Mouse (Mus musculus) brain, adult 2 months (tissue): ENCODE results near the gene Yrdc.

ENCODE experiments used
- DNase-seq: peaks from one replicate; pipeline ENCODE4 v3.0.0; 2011; ENCODE audit warnings: low read depth, low spot score

The Yrdc gene

DNA sequence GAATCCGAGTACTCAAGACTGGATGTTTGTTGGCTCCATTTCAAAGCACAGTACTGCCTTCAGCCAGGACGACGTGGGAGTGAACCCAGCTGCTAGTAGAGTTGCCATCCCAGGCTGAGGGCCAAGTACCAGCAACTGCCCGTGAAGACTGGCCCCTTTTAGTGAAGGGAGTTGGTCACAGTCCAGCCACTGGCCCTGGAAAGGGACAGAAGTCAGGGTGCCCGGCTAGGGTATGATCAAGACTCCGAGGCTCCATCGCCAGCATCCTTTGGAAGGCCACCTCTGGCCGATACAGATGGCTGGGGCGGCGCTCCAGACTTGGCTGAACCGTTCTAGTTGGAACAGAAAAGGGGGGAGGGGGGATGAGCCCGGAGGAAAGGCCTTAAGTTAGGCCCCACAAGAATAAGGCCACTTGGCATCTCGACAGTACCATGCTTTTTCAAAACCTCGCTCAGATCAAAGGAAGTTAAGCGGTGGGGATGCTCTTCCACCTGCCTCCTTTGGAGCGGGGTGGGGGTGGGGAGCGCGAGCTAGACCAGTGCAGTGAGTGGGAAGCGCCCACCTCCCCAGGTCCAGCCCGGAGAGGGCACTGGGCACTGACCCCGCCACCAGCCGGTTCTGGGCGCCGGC lies 733 bp upstream of the Yrdc start:
- DNase-seq, result peak; percentile 90

DNA sequence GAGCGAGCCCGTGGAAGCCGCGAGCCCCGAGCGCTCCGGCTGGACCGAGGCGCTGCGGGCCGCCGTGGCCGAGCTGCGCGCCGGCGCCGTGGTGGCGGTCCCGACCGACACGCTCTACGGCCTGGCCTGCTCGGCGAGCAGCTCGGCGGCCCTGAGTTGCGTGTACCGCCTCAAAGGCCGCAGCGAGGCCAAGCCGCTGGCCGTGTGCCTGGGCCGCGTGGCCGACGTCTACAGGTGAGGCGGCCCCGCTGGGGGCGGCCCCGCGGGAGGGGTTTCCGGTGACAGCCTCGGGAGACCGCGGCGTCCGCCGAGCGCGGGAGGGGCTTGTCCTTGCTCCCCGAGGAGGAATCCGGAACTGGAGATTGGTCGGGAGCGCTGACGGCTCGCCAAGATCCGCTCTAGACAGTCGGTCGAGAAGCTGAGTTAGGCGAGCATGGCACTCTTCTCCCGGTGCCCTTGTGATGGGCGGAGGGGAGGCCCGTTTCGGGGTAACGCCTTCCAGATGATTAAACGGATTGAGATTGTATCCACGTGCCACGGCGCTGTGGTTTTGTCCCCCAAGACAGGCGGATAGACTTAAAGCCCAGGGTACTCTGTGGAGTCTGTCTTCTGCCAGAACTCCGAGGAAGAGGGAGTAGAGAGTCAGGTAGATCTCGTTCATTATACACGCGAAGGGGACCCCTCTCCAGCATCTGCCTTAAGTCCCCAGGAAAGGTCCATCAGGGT lies 617 bp downstream of the Yrdc start, which contains the start of gene 1110065P20Rik:
Gene 1110065P20Rik, minus strand, starts transcription at position 264 of the 726 bp plus-strand sequence.
- peak; percentile 86 for DNase-seq

DNA sequence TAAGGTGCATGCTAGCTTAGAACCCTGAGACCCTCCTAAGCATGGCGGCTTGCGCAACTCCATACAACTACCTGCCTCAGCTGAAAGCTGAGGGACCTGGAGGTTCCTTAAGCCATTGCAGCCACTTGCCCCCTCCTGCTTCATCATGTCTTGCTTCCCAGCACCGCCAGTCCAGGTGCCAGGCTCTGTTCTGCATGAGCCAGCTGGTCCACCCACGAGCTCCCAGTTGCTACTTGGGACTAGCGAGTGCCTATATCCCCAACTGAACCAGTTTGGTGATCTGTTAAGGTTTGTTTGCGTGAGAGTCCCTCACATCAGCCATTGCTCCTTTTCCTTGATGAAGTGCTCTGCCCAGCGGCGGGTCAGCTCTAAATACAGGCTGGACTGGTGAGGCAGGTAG lies 5.8 kb downstream of the Yrdc start:
- peak; percentile 67 for DNase-seq

DNA sequence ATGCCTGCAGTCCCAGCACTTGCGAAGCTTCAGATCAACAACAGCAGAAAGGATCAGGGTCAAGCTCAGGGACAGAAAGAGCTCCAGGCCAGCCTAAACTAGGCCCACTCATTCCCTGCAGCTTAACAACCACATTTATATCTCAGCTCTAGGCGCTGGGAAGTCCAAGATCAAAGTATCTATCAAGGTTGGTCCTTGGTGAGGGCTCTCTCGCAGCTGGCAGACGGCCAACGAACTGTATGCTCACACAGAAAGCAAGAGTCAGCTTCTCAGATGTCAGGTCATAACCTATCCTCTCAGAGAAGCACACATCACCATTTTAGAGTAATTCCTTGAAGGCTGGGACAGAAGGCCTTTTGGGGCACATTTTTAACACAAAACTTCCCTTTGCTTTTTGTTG lies 7.9 kb downstream of the Yrdc start:
- DNase-seq, result no peak

DNA sequence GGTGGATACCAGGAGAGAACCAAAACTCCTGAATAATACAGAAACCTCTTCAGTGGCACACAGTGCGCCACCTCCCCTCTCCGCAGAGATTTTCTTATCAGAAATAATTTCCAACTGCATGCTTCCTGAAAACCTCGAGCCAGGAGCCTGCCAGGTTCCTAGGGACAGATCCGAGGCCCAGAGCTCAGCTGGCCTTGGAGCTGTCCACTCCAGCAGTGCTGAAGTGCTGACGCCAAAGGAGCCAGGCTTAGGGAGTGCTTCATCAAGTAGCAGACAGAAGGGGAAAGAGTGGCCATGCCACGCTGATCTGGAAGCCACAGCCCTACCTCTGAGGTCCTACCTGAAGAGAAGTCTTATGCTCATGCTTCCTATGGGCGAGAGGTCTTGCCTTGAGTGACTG lies 10.0 kb downstream of the Yrdc start:
- peak; percentile 41 for DNase-seq

DNA sequence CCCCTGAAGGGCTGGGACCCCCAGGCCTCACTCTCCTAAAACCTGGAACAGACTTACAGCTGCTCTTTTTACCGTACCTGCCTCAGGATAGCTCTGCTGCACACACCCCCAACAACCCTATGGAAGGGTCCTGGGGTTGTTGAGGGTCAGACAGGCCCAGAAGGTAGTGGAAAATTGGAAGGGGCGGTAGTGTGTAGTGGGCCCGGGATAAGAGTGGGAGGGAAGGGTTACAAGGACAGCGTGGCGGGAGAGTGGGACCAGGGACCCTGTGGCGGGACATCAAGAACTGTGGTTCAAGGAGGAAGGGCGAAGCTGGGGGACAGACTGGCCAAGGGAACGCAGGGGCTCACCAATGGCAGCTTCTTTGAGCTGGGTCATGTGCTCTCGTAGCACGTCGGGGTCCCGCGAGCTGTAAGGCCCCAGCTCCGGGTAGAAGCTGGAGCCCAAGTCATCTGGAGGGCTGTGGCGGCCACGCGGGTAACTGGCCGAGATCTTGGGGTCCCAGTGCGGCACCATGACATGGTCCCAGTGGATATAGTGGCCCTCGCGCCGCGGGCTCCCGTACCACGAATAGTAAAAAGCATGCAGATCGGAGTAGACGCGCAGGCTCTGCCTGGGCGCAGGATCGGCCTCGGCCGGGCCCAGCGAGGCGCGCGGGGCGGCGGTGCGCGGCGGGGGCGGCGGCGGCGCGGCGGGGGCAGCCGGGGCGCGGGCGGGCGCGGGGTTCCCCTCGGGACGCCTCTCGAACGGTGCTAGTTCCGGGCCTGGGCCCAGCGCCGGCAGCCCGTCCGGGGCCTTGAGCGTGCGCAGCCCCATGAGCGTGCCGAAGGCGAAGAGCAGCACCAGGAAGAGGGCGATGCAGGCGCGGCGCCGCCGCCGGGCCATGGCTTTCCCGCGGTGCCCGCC lies 11.1 kb downstream of the Yrdc start, which contains the start of gene Maneal:
Gene Maneal, minus strand, starts transcription at position 889 of the 906 bp plus-strand sequence.
- DNase-seq, result peak; percentile 42

DNA sequence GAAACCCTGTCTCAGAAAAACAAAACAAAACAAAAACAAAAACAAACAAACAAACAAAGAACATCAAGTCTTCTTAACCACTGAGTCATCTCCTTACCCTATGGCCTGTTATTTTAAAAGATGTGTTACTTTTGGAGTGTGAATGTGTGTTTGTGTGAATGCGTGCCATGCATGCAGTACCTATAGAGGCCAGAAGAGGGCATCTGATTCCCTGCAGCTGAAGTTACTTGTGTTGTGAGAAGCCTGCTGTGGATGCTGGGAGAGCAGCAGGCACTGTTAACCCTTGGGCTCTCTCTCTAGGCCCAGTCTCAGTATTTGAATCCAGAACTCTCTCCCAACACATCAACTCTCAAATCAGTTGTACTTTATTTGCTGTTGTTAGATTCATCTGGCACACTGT lies 22.2 kb downstream of the Yrdc start:
- no peak for DNase-seq

DNA sequence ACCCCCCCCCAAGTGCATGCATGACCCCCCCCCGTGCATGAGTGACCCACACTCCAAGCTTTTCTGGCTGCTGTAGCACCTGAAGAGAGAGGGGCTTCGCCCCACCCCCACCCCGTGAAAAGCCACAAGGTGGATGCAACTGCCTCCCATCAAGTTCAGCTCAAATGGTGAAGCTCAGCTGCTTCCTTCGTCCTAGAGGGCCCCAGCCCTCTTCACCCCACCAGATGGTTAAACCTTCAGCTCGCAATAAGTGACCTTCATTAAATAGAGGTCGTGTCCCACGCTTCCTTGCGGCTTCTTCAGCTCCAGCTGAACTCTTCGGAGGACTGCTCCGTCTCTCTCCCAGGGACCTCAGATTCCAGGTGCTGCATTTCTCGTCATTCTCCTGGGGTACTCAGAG lies 30.1 kb downstream of the Yrdc start, which contains the start of gene Epha10:
Gene Epha10, plus strand, starts transcription at position 301 of the 400 bp plus-strand sequence.
- DNase-seq, result no peak

DNA sequence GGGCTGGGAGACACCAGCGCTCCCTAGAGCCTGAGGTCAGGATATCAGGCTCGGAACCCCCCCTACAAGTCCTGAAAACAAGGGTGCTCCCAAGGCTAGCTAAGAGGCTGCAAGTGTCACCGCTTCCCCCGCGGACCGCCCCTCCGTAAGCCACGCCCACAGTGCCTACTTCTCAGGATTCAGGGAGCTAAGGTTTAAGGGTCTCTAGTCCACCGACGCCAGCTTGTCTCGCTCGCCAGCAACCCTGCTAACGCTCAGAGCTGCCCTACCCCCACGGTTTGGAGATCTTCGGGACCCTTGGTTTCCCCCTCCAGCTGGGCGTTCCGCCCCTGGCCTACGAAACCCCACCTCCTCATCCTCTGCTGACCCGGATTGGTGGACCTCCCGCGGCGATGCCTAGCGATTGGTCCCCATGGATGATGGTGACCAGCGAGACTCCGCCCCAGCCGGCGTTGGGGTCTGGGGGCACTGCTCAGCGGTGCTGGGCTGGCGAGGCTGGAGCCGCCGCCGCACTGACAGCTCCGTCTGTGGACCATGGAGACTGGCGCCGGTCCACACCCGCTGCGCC lies 30.9 kb downstream of the Yrdc start:
- DNase-seq, result peak; percentile 91

DNA sequence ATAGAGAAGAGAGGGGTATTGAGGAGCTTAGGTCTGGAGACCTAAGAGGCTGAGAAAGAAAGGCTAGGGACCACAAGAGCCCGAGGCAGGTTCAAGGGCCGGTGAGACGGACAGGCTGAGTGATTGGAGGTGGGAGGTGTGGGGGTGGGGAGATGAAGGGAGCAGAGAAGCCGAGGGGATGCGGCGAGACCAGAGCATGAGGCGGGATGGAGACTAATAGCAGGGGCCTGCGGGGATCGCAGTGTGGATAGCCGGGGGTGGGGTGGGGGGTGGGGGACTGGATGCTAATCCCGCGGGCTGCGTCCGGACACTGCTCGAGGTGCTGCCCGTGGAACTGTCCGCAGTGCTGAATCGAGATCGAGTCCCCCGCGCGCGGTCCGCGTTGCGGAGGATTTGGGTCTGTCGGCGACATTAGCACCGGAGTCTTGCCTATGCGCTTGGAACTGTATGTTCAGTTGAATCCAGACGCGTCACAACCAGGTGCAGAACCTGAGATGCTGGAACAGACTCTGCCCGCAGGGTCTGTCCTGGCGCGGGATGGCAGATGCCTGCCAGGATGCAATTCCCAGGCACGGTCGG lies 31.8 kb downstream of the Yrdc start:
- peak; percentile 50 for DNase-seq

DNA sequence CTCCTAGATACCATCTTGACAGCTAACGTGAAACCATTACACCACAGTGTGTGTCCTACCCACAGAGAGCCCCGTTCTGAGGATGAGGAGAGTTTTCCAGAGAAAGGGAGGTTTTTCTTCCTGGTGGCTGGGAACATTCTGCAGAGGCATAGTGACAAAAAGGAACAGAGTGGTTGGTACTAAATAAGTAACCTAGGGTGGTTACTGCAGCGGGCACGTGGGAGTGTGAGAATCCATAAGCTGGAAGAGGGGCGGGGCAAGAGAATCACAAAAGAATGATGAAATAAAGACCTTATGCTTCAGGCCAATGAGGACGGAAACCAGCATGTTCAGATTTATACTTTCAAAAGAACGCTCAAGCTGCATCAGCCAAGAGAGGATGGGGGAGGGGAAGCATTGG lies 38.2 kb downstream of the Yrdc start:
- peak; percentile 73 for DNase-seq

DNA sequence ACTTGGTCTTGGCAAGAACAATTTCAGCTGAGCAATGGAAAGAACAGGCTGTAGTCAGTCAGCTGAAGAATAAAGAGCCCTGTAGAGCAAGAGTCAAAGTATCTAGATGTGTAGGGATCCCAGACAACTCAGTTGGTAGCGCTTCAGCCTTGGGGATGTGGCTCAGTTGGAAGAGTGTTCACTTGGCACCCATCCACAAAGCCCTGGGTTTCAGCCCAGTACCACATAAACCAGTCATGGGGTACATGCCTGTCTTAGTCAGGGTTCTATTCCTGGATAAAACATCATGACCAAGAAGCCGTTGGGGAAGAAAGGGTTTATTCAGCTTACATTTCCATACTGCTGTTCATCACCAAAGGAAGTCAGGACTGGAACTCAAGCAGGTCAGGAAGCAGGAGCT lies 39.5 kb downstream of the Yrdc start:
- peak; percentile 53 for DNase-seq

DNA sequence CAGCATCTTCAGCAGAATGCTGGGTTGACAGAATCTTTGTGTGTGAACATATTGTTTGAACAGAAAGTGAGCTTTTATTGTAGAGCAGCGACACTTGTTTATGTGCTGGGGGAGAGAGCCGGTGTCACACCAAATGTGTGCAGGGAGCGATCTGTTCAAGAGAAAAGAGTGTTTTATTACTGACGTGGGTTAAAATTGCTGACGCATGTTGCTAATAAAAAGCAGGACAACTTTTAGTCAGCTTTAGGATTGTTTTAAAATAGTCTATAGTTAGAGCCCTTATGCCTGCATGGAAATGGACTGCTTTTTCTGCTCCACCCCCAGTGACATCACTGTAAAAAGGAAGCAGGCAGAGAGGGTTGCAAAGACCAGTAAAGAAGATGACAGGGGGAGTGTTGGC lies 40.4 kb downstream of the Yrdc start:
- DNase-seq, result peak; percentile 71

DNA sequence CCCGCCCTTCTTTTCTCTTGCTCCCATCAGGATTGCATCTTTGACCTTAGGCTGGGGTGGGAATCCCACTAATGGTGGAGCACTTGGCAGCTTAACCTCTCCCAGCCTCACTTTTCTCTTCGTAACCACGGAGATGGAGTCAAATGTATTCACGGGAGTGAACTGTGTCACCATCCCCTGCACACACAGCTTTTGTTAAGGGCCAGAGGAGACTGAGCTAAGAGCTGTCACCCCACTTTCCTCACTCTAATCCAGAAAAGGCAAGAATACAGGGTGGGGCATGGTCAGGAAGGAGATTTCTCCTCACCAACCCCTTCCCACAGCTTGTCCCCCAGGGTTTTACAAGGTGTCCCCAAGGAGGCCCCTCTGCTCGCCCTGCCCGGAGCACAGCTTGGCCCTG lies 43.3 kb downstream of the Yrdc start:
- DNase-seq, result peak; percentile 31

DNA sequence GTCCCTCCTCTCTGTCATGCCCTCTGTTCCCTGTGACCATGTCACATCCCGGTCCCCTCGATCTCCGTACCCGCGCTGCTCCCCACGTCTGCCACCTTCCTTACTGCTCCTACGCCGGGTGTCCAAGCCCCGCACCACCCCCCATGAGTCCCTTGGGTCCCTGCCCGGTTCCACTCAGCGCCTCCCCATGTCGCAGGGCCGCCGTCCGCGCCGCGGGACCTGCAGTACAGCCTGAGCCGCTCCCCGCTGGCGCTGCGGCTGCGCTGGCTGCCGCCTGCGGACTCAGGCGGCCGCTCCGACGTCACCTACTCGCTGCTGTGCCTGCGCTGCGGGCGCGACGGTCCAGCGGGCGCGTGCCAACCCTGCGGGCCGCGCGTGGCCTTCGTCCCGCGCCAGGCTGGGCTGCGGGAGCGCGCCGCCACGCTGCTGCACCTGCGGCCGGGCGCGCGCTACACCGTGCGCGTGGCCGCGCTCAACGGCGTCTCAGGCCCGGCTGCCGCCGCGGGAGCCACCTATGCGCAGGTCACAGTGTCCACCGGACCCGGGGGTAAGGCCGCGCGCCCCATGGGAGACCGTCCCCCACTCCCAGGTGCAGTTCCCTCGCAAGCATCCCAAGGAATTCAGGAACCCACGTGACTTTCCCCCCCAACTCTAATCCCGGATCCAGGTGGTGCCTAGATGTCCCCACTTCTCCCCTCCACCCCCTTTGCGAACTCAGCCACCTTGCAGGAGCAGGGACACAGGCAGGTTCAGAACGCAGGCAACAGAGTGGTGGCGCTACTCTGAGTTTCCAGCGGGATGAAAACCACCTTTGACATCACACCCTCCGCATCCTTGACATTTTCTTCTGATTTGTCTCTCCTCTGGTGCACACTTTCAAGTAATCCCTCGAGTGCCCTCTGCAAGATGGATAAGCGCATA lies 44.3 kb downstream of the Yrdc start:
- DNase-seq, result peak; percentile 93

DNA sequence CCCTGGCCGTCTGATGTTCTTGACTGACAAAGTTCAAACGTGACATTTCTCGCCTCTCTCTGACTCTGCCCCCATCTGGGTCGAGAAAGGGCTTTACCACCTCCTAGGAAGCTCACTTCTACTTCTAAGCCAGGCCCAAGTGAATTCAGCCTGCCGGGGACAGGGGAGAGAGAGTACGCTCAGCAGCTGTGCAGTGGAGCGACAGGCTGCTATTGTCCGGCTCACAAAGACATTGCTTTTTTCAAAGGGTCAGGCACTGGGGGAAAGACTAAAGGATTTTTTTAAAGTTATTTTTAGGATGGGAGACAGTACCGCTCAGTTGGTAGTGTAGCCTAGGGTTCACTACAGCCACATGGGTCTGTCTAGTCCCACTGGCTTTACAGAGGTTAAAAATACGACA lies 47.9 kb downstream of the Yrdc start:
- DNase-seq, result peak; percentile 47

DNA sequence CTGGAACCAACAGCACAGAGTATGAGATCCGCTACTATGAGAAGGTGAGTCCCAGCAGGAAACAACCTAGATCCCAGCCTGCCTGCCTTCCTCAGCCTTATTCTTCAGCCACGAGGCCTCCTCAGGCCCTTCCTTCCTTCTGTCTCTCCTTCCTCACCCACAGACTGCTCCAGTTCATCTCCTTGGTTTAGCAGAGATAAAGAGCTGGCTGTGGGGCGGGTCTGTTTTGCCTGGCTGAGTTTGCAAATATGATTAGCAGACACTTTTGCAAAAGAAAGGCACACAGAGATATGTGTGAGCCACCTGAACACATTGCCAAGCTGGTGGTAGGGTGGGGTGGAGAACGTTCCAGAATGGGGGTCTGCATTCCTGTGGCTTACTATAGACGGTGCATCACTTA lies 49.4 kb downstream of the Yrdc start:
- no peak for DNase-seq
